Mouse (Mus musculus) CD8-positive naive resting alpha-beta T cell, adult 2 months (primary cell): ENCODE results near the gene Fam13a.

Experiments used
- DNase-seq, 2 experiments: peaks; one replicate each; pipeline ENCODE4 v3.0.0; 2022; ENCODE audit warnings: low read depth in 2 of 2, low spot score in 2 of 2

The Fam13a gene

DNA sequence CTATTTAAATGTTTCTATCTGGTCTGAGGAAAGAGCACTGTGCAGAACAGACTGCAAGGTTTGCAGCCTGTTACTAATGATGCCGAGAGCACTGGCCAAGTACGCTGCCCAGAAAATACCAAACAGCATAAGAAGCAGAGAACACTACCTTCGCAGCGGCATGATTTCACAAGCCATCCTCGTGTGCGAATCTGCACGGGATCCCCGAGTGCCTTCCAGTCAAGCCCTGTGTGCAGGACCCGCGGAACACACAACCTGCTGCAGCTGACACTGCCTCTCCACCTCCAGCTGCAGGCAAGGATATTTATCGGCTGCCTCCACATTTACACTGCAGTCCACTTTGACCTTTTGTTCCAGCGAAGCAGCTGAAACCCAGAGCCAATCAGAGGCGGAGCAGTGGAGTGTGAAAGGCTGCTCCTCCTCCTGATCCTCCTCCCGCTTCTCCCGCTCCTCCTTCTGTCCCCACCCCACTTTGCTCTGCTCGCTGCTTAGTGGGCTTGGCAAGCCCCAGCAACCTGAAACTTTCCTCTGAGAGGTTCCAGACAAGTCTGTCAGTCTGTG is at the start of gene Fam13a:
Gene Fam13a (minus strand): TSS at position 386 of the 561 bp plus-strand sequence.
- DNase-seq = no peak

DNA sequence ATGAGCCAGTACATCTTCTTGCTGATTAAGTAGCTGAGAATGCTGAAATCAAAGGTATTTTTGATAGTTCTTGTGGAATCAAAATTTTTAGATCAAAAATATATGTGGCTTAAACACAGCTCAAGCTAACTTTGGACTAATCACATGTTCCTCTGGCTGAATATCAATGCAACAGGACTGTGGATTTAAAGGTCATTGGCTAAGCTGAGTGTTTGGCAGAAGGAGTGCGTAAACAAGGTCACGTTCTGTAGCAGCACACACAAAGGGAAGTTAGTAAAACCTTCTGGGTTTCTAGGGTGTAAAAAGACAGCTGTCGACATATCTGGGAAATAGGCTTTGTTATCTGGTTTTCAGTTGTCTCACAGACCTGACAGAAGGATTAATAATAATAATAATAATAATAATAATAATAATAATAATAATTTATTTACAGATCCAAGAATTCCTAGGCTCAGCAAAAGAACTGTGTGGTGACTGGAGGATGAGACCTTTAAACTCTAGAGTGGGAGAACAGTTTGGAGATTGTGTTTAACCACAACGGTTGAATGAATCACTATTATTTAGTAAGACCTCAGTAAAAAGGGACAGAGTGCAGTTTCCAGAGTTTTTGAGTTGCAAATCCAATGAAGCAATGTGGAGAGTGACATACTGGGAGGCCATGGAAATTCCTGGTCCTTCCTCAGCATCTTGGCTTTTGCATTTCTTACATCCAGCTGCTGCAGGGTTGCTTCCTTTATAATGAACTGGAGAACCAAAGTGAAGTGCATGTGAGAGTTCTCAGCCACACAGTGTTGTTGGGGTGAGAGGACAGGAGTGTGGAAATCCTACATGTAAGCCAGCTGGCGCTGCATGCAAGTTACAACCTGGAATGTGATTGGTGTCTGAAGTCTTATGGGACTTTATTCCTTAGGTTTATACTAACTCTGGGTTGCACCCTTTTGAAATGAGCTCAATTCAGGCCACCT is 48.0 kb upstream of the Fam13a start:
- DNase-seq = no peak

DNA sequence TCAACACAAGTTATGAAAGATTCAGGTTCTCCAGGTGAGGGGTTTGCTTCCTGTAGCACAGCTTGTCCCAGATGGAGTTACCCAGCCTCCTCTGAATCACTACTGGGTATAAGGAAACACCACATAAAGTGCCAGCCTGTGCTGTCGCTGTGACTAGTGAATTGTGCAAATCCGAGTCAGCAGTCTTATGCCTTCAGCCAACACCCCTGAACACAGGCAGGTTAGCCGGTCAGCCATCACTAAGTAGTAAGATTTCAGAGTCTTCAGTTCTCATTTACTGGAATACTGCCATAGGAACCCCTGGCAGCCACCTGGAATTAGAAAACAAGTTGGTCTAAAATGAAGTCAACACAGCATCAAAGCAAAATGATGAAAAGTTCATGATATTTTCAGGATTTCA is 47.3 kb upstream of the Fam13a start:
- no peak for DNase-seq

DNA sequence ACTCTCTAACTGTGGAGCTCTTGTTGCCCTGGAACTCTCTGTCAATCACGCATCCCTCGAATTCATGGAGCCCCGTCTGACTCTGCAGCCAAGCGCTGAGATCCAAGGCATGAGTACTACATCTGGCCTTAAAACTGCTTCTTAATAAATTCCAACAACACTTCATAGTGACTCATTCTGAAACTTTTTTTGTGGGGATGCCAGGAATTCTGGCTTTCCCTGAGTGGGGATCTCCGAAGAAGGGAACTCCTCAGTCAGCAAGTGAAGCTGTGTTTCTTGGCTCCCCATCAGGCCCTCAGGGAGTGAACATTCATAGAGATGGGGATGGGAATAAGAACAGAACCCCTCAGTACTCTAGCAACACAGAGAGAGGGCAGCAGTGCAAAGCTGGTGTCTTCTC is 43.8 kb upstream of the Fam13a start:
- DNase-seq = no peak

DNA sequence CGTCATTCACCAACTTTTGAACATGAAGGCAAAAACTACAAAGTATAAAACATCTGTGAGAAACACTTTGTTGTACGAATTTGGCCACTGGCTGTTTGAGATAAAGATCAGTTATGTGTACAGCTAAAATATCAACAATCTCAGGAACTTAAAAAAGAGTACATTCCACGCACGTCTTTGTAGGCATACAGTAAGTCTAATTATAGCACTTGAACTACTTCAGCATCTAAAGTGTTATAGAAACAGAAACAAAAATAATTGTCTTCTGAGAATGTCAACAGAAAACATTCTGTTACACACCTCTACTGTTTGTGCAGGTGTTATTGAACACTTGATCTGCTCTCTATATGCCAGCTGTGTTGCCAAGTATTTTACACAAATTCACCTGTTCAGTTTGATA is 40.1 kb upstream of the Fam13a start:
- no peak for DNase-seq

DNA sequence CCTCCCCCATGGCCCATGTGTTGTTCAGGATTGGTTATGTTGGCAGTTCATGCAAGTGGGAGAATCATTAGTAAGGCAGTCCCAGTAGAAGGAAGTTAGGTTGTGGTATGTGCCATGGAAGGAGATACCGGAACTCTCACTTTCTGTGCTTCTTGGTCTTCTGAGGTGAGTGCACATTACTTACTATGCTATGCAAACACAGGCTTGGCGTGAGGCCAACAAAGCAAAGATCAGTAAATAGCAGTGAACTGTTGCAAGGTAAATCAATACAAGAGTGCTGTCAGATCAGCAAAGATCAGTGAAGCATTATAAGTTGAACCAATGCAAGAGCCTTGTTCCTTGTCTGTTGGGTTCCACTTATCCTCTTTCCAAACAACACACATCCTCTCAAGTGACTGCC is 28.9 kb upstream of the Fam13a start:
- DNase-seq = no peak

DNA sequence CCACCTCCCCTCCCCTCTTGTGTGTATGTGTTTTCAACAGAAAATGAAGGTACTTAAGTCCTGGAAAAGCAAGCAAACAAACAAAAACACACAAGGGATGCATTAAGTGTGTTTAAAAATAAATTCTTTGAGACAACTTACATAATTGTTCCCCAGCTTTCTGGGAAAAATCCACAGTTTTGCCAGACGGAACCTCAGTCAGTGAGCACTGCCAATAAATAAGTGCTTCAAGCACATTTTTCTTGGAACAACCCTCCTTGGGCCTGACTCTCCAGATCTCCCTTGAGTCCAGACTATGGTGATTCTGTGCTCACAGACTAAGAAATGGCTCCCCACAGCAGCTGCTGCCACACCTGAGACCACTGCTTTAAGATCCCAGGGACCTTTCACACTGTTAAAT is 15.4 kb upstream of the Fam13a start:
- no peak for DNase-seq

DNA sequence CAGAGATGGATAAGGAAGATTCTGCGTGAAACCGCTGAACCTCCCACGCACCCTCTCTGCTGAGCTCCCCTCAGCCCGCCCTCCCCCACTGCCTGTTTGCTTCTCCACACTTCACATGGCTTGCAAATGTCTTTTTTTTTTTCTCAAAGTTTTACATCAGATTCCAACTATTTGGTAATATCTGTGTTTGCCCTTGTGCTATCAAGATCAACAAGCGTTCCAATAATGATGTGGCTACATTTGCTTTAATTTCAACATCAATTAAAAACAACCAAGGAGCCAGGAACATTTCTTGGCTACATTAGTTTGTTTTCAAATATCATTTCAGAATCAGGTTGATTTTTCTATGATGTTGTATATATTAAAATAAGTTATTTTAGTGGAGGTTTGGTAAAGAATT is 8.4 kb upstream of the Fam13a start:
- no peak for DNase-seq

DNA sequence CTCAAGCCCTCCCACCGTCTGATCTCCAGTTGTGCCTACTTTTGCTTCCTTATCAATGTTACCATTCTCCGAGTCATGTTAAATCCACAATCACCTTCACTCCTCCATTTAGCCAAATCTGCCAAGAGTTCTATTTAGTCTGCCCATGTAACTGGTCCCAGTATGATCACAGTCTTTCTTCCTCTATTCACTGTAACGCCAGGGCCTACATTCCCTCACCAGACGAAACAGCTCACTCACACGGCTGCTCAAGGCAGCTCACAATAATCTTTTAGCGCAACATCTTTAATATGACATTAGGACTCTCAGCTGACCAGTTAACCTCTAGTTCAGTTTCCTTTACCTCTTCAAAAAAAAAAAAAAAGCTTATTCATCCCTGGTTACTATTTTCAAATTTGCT is 7.2 kb upstream of the Fam13a start:
- DNase-seq = no peak

DNA sequence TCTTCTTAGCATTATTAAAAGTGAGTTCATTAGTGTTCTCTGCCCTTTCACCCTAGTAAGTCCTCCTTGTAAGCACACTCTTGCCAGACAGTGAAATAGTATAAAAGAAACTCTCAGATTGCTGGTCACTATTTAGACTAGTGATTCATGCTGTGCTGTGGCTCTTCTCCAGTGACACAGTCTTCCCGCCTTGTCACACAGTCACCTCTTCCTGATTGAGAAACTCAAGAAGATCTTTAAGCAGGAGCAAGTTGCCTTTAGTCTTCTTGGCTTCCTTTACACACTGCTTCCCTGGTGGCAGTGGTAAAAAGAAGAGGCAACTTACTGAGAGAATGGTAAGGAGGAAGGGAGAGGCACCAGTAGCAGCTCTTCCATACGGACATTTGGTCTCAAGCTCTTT is 6.3 kb upstream of the Fam13a start:
- DNase-seq = no peak

DNA sequence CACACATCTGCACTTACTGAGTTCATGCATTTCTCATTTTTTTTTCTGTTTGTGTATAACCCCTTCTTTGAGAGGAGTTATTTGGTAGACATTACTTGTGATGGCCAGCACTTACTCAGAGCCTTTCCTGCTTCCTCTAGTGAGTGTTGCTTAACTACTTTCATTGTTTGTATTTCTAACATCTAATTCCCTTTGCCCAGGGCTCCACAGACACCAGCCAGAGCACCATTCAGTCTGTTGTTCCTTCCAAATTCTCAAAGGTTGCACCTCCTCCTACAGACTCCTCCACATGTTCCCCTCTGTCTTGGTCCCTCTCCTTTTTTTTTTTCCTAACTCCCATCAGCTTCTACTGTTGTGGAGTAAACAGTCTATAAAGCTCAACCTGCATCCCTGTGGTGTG is 5.7 kb upstream of the Fam13a start:
- no peak for DNase-seq

DNA sequence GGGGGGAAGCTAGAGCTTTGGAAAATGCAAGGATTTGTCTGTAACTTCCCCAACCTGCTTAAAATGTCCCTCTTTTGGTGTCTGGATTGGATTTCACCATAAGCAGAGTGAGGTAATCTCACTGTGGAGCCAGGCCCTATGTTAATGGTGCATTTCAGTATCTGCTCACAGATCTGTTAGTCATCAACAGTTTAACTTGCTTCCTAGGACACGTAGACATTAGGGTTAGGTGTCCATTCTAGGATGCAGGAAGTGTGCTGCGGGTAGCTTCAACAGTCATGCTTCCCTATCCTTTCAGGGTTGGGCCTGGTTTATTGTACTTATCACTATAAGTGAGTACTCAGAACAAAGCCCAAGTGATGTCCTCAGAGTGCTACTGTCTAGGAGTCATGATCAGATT is 4.5 kb upstream of the Fam13a start:
- no peak for DNase-seq

DNA sequence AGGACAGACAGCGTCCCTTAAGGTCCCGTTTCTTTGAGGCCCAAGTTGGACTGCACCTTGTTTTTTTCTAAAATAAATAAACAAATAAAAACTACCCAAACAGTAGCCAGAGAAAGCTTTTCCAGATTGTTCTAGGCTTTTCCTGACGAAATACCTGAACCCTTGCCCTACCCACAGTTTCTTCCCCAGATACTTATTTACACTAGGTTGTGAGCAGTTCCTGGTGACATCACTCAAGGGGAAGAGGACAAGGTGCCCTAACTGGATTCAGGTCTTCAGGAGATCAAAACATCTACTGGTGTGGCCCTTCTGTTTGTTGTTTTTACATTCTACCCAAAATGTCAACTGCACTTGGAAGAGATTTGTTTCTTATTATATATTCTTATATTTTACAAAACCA is 457 bp upstream of the Fam13a start:
- no peak for DNase-seq

DNA sequence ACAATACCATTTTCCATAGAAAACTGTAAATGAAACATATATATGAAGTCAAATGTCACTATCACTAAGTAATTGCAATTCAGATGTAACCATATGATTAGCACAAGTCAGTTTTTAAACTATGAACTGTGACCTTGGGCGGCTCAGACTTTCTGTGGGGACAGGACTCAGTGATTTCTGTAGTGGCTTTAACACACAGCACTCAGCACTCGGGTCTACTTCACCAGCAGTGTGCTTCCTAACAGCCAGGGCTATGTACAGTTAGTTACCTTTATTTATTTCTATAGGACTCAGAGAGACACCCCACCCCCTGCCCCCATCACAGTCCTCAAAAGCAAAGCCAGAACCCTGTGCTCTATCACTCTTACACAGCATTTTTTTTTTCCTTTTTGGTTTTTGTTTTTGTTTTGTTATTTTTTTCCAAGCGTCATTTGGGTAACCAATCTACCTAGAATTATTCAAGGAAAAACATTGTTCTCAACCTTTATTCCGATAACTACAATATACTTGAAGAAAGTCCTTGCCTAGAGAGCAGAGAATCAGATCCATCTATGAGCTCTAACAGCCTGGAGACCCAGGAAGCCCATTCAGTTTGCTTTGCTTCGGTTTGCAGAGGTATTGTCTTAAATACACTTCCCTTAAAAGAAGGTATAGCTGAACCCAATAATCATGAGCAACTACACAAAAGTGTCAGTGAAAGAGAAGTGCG is 740 bp downstream of the Fam13a start:
- DNase-seq = no peak

DNA sequence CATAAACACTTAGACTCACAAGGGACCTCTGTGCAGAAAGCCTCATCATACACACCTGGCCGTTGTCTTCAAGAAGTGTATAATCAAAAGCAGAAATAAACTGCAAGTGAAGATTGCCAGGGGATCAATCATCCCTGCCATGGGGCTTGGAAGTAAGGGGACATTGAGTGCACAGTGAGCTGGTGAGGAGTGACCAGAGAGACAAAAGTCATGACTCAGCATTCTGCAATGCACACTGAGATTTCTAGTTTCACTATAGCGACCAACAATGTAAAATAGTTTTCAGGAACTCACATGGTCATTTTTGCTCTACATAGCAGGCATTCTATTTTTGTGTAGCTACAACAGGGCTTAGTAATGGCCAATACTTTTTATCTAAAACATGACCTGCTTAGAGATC is 1.7 kb downstream of the Fam13a start:
- DNase-seq = no peak

DNA sequence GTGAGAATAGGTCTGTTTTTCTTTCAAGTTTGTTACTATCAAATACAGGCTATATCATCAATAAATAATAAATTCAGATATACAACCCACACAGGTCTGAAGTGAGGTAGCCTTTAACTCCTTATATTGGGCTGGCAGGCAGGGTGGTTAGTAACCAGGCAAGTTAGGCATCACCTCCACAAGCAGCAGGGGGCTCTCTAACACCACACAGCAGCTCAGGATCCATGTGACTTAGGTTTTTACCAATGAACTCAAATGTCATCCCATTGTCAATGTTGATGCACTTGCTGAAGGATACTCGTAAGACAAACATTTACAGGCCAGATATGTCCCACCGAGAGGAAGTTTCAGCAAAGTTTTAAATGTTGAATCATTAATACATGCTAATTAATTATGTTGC is 4.0 kb downstream of the Fam13a start:
- no peak for DNase-seq

DNA sequence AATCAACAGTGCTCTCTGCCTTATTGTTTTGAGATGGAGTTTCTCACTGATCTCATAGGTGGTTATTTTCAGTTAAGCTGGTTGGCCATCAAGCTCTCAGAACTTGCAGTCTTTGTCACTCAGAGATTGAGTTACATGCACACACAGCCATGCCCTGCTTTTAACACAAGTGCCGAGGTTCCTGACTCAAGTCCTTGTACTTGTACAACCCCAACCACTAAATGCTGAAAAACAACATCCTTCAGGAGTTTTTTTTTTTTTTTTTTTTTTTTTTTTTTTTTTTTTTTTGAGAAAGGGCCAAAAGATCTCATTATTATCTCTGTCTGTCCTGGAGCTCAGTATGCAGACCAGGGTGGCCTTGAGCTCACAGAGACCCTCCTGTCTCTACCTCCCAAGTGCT is 4.5 kb downstream of the Fam13a start:
- DNase-seq = no peak

DNA sequence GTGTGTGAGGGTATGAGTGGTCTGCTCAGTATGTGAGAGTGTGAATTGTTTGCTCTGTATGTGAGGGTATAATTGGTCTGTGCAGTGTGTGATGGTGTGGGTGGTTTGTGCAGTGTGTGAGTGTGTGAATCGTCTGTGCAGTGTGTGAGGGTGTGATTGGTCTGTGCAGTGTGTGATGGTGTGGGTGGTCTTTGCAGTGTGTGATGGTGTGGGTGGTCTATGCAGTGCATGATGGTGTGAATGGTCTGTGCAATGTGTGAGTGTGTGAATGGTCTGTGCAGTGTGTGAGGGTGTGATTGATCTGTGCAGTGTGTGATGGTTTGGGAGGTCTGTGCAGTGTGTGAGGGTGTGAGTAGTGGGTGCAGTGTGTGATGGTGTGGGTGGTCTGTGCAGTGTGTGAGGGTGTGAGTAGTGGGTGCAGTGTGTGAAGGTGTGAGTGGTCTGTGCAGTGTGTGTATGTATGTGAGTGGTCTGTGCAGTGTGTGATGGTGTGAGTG is 8.0 kb downstream of the Fam13a start:
- no peak for DNase-seq

DNA sequence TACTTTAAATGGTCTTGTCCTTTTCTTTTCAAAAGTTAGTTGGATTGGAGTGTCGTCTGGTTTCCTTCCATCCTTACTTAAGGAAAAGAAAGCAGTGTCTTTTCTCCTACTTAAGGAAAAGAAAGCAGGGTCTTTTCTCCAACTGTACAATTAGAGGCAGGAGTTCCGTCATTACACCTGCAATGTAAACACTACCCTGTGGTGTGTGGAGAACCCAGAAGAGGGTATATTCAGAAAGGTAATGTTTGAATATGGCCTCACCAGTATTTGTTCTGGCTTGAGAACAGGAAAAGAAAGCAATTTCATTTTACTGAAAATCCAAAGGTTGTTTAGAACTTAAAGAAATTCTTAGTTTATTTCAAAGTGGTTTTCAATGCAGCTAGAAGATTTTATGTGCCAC is 9.6 kb downstream of the Fam13a start:
- no peak for DNase-seq

DNA sequence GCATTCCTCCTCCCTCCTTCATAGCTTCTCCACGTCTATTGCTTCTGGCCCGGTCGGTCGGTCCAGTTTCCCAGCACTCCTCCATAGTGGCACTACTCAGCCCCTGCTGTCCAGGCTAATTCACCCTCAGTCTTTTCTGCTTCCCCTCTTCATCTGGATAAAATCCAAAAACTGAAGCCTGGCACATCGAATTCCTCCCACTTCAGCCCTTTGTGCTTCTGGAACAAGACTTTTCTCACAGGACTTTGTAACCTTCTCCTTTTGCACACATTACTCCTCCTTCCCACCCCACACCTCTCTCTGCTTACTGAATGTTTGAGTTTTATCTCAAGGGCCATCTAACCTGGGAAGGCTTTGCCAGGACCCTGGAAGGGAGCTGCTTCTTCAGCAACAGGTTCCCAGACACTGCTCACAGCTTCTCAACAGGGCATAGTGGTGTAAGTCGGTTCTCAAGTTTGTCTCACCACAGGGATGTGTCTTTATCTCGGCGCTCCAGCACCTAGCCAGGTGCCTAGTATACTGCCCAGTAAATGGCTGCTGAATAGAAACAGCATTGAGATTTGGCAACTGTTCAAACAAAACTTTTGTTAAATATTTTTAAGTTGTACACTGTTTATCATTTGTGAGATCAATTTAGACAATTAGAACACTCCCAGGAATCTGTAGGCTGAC is 10.1 kb downstream of the Fam13a start:
- no peak for DNase-seq

DNA sequence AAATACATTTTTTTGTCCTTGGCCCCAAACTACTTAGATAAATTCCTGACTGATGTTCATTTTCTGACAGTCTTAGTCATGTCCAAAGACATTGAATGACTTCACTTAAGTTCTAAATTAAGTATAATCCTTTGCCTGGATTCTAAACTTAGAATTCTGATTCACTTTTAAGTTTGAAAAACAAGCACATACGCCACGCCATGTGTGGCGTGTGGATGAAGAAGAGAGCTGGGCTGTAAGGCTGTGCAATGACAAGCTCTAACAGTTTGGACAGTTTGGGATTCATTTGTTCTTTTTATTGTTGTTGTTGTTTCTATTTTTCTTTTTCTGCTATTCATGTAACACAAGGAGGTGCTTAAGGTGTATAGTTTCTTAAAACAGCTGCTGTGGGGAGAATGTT is 13.6 kb downstream of the Fam13a start:
- no peak for DNase-seq

DNA sequence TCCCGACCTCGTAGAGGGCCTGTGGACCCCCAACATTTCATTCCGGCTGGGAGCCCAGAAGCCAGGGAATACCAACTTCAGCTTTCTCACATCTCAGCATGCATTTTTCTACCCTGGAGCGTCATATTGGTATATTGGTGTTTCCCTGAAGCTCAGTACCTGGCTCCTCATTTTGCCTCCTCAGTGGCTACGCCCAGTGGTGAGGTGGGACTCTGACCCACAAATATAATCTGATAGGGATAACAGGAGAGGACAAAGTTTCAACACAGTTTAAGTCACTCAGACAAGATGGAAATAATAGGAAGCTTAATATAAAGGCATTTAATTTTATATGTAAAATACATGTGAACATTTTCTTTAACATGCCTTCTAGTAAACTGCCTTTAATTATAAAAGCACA is 19.7 kb downstream of the Fam13a start:
- DNase-seq = no peak
